Mouse (Mus musculus): ENCODE measurements around the gene Tgfa.

- no peak for TF ChIP-seq TAL1 (IDR thresholded peaks at IDR 0.05; ENCODE audit: low read length)
- no peak for TF ChIP-seq GATA1 (IDR thresholded peaks at IDR 0.05; ENCODE audit: low read length)
Observed at GRCm38 (mm10) chr6:86193879-86194278, 1.1 kb upstream of the Tgfa start.
